Mouse (Mus musculus): ENCODE data around the gene Zfp932.
"Not testable (repeated sequence)": the region's sequence is repeated elsewhere in the genome, so short reads cannot be mapped to it uniquely, and the experiment has no call there.

The Zfp932 gene

DNA sequence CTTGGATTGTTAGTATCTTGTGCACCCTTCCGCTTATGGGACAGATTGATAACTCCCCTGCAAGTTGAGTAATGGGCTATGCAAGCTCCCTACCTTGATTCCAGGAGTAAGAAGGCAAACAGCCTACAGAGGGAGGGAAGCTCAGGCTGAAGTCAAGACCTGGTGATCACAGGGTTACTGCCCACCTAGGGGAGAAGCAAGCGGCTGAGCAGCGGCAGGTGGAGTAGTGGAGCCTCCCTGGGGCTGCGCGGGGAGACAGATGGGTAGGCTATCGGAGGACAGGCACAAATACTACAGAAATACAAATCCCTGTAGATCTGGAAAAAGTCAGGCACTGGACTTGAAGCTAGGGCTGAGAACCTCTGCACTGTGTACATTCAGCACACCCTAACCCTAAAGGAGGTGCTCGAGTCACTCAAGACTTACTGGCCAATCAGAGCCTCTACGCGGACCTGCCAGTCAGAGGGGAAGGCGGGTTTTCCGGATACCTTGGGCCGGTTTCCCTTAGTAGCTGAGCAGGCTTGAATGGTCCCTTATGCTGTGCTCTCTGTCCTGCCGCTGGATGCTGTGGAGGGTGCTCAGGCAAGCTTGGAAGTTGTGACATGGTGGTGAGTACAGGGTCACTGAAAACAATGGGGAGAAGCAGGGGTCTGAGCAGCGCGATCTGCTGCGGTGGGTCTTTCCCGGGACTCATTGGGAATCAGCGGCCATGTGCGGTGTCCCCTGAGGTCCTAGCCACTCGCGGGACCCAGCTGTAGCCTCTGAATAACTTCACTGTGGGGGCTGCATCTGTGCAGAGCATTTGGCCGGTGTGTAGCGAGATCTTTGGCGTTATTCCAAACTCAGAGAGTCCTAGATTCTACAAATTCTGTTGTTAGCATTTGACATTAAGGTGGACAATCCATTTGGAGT, at the start of gene Zfp932:
Gene Zfp932 (plus strand): TSS at position 496 of the 912 bp plus-strand sequence.
- peak; percentile 58 for DNase-seq

GRCm38 (mm10) chr5:109950281-109950680, 46.0 kb upstream of the Zfp932 start:
- DNase-seq: no peak

DNA sequence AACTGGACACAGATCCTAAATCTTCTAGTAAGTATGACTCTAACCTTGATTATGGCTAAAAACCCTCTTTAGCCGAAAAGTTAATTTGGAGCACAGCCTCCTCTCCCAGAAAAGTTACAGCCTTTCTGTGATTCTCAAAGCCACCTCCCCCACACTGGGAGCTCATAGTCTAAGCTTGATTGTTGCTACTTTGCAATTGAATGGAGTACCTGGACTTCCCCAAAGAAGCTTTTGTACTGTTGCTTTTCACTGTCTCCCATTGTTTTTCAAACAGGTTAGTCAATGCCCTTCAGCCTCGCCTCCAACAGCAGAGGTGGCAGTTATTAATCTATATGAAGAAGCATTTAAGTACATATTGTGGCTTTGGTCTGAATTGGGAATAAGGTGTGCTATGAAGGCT, 15.6 kb upstream of the Zfp932 start:
- DNase-seq: not testable (repeated sequence)

- not testable (repeated sequence) for DNase-seq
Observed at GRCm38 (mm10) chr5:109995461-109995860, 860 bp upstream of the Zfp932 start.

DNA sequence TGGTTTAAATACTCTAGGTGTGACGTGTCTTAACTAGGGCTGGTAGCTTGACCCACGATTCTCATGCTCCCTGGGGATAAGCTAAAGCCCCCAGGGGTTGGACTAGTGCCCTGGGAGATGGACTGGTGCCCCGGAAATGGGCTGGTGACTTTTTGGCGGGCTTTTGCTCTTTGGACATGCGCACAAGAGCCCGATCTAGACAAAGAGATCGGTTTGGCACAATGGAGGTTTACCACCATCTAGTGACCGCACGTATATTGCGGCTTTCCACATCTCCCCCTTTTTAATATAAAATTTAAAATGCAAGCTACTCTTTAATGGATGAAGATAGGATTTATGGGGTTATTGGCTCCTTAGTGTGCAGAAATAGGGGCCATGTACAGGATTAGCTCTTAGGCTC, 19.5 kb downstream of the Zfp932 start:
- peak; percentile 2 for DNase-seq

DNA sequence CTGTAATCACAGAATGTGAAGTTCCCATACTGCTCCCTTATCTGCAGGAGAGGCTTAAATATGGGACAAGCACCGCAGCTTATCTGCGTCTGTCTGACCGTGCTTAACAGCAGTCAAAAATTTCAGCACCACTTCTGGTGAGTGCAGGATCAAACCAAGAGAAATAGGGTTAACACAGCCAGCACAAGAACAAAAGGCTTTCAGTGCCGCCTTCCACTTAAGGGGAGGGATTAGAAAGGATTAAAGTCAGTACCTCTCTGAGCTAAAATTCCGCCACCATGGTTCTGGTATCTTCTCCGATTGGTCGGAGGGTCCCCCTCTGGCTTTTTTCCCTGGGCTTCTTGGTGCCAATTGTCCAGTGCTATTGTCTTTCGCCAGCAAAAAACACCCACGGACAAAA, 27.0 kb downstream of the Zfp932 start:
- DNase-seq: no peak

- DNase-seq: peak; percentile 70
Observed at GRCm38 (mm10) chr5:110023694-110024427, 27.5 kb downstream of the Zfp932 start.

GRCm38 (mm10) chr5:110057637-110058408, 61.5 kb downstream of the Zfp932 start:
- peak; percentile 71 for DNase-seq
